Mouse (Mus musculus): Measurements from ENCODE around the gene Sync. TPM values are rescaled to one million over a fixed set of nuclear protein-coding genes. Genes with fewer than 3 reads are reported as not detected.

The Sync gene
- polyA plus RNA-seq, 1 experiment from 2014 or later, result 5.0 TPM

- Histone ChIP-seq H3K9me3 (no peaks in the 10 kb centered on the region), H3K36me3 (no peaks in the 10 kb centered on the region), H3K9ac (no peak overlapping the region), H3K4me2 (no peak overlapping the region), H3K27me3 (peaks cover 3% of the 10 kb centered on the region; the same call in 1 of the 2 replicates), H3K27ac (no peak overlapping the region), H3K4me3 (no peak overlapping the region), H3K4me1 (peaks cover 11% of the 10 kb centered on the region)
- 63% methylated on average over 7 of the region's 7 CpGs for WGBS
- no peak for ATAC-seq (ENCODE audit: insufficient number of reproducible peaks, low FRiP score, low TSS enrichment, low read depth)
These were observed 5.4 kb downstream of the Sync start for GRCm38 (mm10) chr4:129292831-129293230.

GRCm38 (mm10) chr4:129293702-129294101 lies 6.3 kb downstream of the Sync start:
- peaks cover 8% of the 10 kb centered on the region; the same call in 1 of the 2 replicates for H3K4me1 ChIP-seq
- H3K36me3 ChIP-seq, result no peaks in the 10 kb centered on the region
- WGBS, result 34% methylated on average over 16 of the region's 16 CpGs
- peak overlapping the region; percentile 12; the same call in 1 of the 2 replicates for H3K4me2 ChIP-seq
- ATAC-seq (ENCODE audit: insufficient number of reproducible peaks, low FRiP score, low TSS enrichment, low read depth), result no peak
- no peak overlapping the region for H3K4me3 ChIP-seq
- H3K27me3 ChIP-seq, result no peaks in the 10 kb centered on the region
- H3K9ac ChIP-seq, result no peak overlapping the region
- no peaks in the 10 kb centered on the region for H3K9me3 ChIP-seq
- H3K27ac ChIP-seq, result no peak overlapping the region; the same call in 1 of the 2 replicates

- no peaks in the 10 kb centered on the region for H3K9me3 ChIP-seq
- H3K4me1 ChIP-seq, result peaks cover 8% of the 10 kb centered on the region; the same call in 1 of the 2 replicates
- H3K9ac ChIP-seq, result no peak overlapping the region
- no peak overlapping the region for H3K4me2 ChIP-seq
- no peak for ATAC-seq (ENCODE audit: insufficient number of reproducible peaks, low FRiP score, low TSS enrichment, low read depth)
- 74% methylated on average over 2 of the region's 2 CpGs for WGBS
- no peaks in the 10 kb centered on the region for H3K27me3 ChIP-seq
- no peak overlapping the region for H3K4me3 ChIP-seq
- no peaks in the 10 kb centered on the region for H3K36me3 ChIP-seq
- no peak overlapping the region for H3K27ac ChIP-seq
These were observed 7.8 kb downstream of the Sync start for GRCm38 (mm10) chr4:129295188-129295587.

DNA sequence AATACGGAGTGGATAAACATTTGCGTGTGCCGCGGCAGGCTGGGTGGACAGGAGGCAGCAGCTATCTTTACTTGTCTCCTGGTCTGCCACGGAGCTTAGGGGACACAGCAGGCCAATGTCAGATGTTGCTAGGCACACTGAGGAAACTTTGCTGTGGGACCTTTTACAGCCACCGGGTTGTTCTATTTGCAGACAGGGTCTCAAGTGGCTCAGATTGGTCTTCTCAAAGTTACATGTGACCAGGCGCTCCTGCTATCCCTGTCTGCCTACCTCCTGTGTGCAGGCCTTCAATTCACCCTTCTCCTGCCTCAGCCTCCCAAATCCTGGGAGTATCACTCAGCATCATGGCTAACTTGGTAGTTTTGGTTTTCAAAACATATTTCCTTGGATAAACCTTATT lies 8.6 kb downstream of the Sync start:
- peaks cover 8% of the 10 kb centered on the region; the same call in 1 of the 2 replicates for H3K4me1 ChIP-seq
- H3K27me3 ChIP-seq, result no peaks in the 10 kb centered on the region
- ATAC-seq (ENCODE audit: insufficient number of reproducible peaks, low FRiP score, low TSS enrichment, low read depth), result no peak
- no peaks in the 10 kb centered on the region for H3K9me3 ChIP-seq
- no peak overlapping the region for H3K9ac ChIP-seq
- no peak overlapping the region for H3K27ac ChIP-seq
- 86% methylated on average over 7 of the region's 7 CpGs for WGBS
- no peak overlapping the region for H3K4me3 ChIP-seq
- no peaks in the 10 kb centered on the region for H3K36me3 ChIP-seq
- no peak overlapping the region for H3K4me2 ChIP-seq

DNA sequence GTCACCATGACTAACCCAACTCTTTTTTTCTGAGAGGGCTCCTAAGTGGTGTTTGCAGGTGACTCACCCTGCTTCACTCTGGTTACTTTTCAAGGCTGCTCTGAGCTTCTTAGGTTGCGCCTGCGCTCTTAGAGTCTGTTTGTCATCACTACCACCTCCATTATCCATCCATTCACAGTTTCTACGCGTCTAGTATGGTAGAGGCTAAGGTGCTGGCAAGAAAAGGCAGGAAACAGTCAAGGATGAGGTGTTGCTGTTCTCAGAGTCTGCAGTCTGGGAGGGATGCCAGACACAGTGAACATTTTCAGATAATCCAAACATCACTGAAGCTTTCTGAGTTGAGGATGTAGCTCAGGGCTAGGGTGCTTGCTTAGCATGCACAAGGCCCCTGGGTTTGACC lies 10.3 kb downstream of the Sync start:
- no peaks in the 10 kb centered on the region for H3K27me3 ChIP-seq
- no peak for ATAC-seq (ENCODE audit: insufficient number of reproducible peaks, low FRiP score, low TSS enrichment, low read depth)
- WGBS, result 73% methylated on average over 4 of the region's 4 CpGs
- H3K27ac ChIP-seq, result no peak overlapping the region
- no peaks in the 10 kb centered on the region for H3K36me3 ChIP-seq
- H3K9ac ChIP-seq, result no peak overlapping the region
- no peaks in the 10 kb centered on the region for H3K9me3 ChIP-seq
- peaks cover 8% of the 10 kb centered on the region; the same call in 1 of the 2 replicates for H3K4me1 ChIP-seq
- no peak overlapping the region for H3K4me2 ChIP-seq
- H3K4me3 ChIP-seq, result no peak overlapping the region

DNA sequence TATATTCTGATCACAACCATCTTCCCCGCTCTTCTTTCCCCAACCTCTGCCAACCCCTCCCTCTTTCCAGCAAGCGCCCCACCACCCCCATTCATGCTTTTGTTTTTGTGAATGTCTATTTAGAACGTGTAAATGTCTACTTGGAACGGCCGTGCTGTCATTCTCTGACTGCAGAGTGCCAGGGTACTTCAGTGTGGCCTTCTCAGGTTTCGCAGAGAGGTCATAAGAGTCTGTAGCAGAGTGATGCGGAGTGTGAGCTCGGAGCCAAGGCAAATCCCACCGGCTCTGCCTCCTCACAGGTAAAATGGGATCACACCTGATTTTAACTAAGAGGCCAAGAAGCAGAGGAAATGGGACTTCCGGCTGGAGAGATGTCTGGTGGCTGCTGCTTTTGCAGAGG lies 11.7 kb downstream of the Sync start:
- 47% methylated on average over 10 of the region's 10 CpGs for WGBS
- no peak for ATAC-seq (ENCODE audit: insufficient number of reproducible peaks, low FRiP score, low TSS enrichment, low read depth)
- H3K4me3 ChIP-seq, result no peak overlapping the region
- no peaks in the 10 kb centered on the region for H3K4me1 ChIP-seq
- no peak overlapping the region for H3K9ac ChIP-seq
- no peak overlapping the region; the same call in 1 of the 2 replicates for H3K27ac ChIP-seq
- no peaks in the 10 kb centered on the region for H3K36me3 ChIP-seq
- H3K27me3 ChIP-seq, result no peaks in the 10 kb centered on the region
- no peaks in the 10 kb centered on the region for H3K9me3 ChIP-seq
- H3K4me2 ChIP-seq, result no peak overlapping the region

GRCm38 (mm10) chr4:129303401-129303800 lies 16.0 kb downstream of the Sync start:
- no peak overlapping the region for H3K27ac ChIP-seq
- no peaks in the 10 kb centered on the region for H3K4me1 ChIP-seq
- H3K36me3 ChIP-seq, result peaks cover 29% of the 10 kb centered on the region
- no peak overlapping the region for H3K9ac ChIP-seq
- H3K9me3 ChIP-seq, result no peaks in the 10 kb centered on the region
- H3K4me3 ChIP-seq, result no peak overlapping the region
- H3K27me3 ChIP-seq, result no peaks in the 10 kb centered on the region
- WGBS, result 66% methylated on average over 5 of the region's 5 CpGs
- ATAC-seq (ENCODE audit: insufficient number of reproducible peaks, low FRiP score, low TSS enrichment, low read depth), result no peak
- H3K4me2 ChIP-seq, result no peak overlapping the region

DNA sequence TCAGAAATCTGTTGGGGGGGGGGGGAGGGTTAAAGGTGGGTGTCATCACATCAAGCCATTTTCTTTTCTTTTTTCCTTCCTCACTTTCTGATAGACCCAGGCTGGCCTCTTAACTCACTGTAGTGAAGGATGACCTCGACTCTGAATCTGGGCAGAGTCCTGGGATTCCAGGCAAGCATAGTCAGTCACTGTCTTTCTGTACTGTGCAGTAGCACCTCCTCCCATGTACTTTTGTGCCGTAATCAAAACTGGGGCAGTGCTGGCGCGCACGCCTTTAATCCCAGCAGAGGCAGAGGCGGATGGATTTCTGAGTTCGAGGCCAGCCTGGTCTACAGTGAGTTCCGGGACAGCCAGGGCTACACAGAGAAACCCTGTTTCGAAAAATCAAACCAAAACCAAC lies 16.4 kb downstream of the Sync start:
- Histone ChIP-seq H3K4me1 (no peaks in the 10 kb centered on the region), H3K4me2 (no peak overlapping the region), H3K9ac (no peak overlapping the region), H3K36me3 (peaks cover 33% of the 10 kb centered on the region), H3K9me3 (no peaks in the 10 kb centered on the region), H3K27me3 (no peaks in the 10 kb centered on the region), H3K27ac (no peak overlapping the region), H3K4me3 (no peak overlapping the region)
- 86% methylated on average over 9 of the region's 9 CpGs for WGBS
- no peak for ATAC-seq (ENCODE audit: insufficient number of reproducible peaks, low FRiP score, low TSS enrichment, low read depth)

- ATAC-seq (ENCODE audit: insufficient number of reproducible peaks, low FRiP score, low TSS enrichment, low read depth), result no peak
- 57% methylated on average over 1 of the region's 1 CpGs for WGBS
- Histone ChIP-seq H3K4me1 (no peaks in the 10 kb centered on the region), H3K27me3 (no peaks in the 10 kb centered on the region), H3K9me3 (no peaks in the 10 kb centered on the region), H3K36me3 (peaks cover 38% of the 10 kb centered on the region), H3K27ac (no peak overlapping the region), H3K4me3 (no peak overlapping the region), H3K4me2 (no peak overlapping the region), H3K9ac (no peak overlapping the region)
These were observed 16.9 kb downstream of the Sync start for GRCm38 (mm10) chr4:129304306-129304705.

DNA sequence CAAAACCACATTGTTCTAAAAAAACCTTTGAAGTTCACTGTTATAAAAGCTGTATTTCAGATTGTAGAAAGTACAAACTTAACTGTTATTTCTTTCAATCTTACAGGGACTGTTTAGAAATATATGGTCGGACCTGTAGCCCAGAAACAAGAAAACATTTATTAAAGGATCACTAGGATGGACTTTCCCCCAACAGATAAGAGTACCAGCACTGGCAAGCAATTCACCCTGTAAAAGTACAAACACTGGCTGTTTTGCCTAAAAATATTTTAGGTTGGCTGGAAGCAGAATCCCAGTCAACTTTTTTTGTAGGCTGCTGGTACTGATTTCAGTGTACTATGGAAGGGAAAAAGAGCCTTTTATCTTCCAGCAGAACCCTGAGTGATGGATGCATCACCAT lies 20.5 kb downstream of the Sync start:
- no peak overlapping the region for H3K9ac ChIP-seq
- H3K9me3 ChIP-seq, result no peaks in the 10 kb centered on the region
- H3K36me3 ChIP-seq, result peaks cover 66% of the 10 kb centered on the region
- 90% methylated on average over 1 of the region's 1 CpGs for WGBS
- H3K27ac ChIP-seq, result no peak overlapping the region
- H3K27me3 ChIP-seq, result no peaks in the 10 kb centered on the region
- no peak overlapping the region for H3K4me2 ChIP-seq
- no peak for ATAC-seq (ENCODE audit: insufficient number of reproducible peaks, low FRiP score, low TSS enrichment, low read depth)
- H3K4me1 ChIP-seq, result no peaks in the 10 kb centered on the region
- H3K4me3 ChIP-seq, result no peak overlapping the region

DNA sequence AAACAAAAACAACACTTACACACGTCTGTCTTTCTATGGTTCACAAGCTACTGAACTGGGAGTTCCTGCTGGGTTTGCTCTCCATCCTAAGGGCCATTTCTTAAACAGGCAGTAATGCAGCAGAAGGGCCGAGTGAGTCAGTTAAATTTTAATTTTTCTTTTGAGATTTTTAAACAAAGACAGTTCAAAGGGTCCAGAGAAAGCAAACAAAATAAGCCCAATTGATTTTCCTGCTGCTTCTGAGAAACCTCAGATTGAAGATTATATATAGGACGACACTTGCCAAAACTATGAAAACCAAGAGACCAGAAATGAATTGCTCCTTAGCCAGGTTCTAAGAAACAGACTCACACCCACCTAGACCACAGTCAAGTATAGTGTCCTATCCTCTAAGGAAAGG lies 26.5 kb downstream of the Sync start:
- 81% methylated on average over 3 of the region's 3 CpGs for WGBS
- no peaks in the 10 kb centered on the region for H3K9me3 ChIP-seq
- no peak overlapping the region for H3K9ac ChIP-seq
- H3K27ac ChIP-seq, result no peak overlapping the region
- H3K4me3 ChIP-seq, result no peak overlapping the region
- H3K4me1 ChIP-seq, result no peaks in the 10 kb centered on the region
- no peaks in the 10 kb centered on the region for H3K27me3 ChIP-seq
- H3K36me3 ChIP-seq, result peaks cover 89% of the 10 kb centered on the region
- H3K4me2 ChIP-seq, result no peak overlapping the region
- no peak for ATAC-seq (ENCODE audit: insufficient number of reproducible peaks, low FRiP score, low TSS enrichment, low read depth)

GRCm38 (mm10) chr4:129320876-129321275 lies 33.5 kb downstream of the Sync start:
- no peak overlapping the region for H3K9ac ChIP-seq
- no peaks in the 10 kb centered on the region for H3K9me3 ChIP-seq
- no peak overlapping the region for H3K4me3 ChIP-seq
- H3K27ac ChIP-seq, result no peak overlapping the region
- no peak overlapping the region for H3K4me2 ChIP-seq
- H3K36me3 ChIP-seq, result peaks cover 81% of the 10 kb centered on the region
- ATAC-seq (ENCODE audit: insufficient number of reproducible peaks, low FRiP score, low TSS enrichment, low read depth), result no peak
- H3K27me3 ChIP-seq, result no peaks in the 10 kb centered on the region
- H3K4me1 ChIP-seq, result no peaks in the 10 kb centered on the region
- WGBS, result 93% methylated on average over 1 of the region's 1 CpGs

DNA sequence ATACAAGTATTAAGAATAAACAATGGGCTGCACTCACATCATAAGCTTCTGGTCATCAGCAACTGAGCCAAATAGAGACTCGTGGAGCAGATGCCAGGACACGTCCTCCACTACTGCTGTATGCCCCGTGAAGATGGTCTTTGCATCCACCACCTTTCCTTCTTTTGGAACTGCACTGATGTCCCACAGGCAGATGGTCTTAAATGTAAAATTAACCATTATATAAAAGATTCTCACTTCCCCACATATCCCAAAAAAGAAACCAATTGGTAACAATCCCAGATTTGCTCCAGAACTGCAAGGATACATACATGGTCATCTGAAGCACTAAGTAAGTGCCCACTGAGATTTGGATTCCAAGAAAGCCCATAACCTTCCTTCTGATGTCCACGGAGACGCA lies 34.6 kb downstream of the Sync start:
- H3K27me3 ChIP-seq, result no peaks in the 10 kb centered on the region
- 92% methylated on average over 5 of the region's 5 CpGs for WGBS
- H3K36me3 ChIP-seq, result peaks cover 80% of the 10 kb centered on the region
- no peak overlapping the region for H3K27ac ChIP-seq
- no peak overlapping the region for H3K4me2 ChIP-seq
- ATAC-seq (ENCODE audit: insufficient number of reproducible peaks, low FRiP score, low TSS enrichment, low read depth), result no peak
- no peaks in the 10 kb centered on the region for H3K9me3 ChIP-seq
- H3K9ac ChIP-seq, result no peak overlapping the region
- H3K4me1 ChIP-seq, result 0 out of 2 replicates have a peak, but pooled peaks cover 2% of the 10 kb centered on the region
- no peak overlapping the region for H3K4me3 ChIP-seq
